Mouse (Mus musculus): ENCODE results near the gene Chrnb1.

Gene Chrnb1

GRCm38 (mm10) chr11:69775716-69776115 is 20.0 kb downstream of the Chrnb1 start:
- no peak for DNase-seq (ENCODE audit: low read depth, low spot score)

DNA sequence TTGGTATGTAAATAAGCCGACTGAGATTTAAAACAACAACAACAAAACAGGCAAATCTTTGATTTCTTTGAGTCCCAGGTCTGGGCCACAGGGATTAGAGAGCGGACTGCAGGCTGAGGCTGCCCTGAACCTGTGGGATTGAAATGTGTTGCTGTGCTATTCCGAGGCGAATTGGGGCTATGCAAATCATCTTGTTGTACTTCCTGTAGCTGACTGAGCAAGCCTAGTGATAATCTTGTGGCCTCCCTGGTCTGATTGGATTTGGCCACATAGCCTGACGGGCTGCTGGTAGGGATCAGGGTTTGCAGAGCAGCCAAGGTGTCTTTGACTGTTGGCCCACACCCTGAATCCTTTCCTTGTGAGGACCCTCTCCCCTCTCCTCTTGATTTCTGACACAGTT is 20.8 kb downstream of the Chrnb1 start:
- DNase-seq (ENCODE audit: low read depth, low spot score) = no peak

DNA sequence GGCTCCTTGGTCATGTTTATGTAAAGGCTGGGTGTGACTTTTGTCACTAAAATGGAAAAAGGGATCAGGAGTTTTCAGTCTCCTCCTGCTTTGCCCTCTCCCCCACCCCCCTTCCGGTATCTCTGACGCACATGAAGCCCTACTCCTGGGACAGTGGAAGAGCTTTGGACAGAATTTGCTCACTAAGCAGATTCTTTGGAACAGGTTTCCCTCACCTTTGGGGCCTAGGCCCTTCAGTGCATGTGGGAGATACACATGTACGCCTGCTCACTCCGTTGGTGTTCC is 28.2 kb downstream of the Chrnb1 start:
- DNase-seq (ENCODE audit: low read depth, low spot score) = no peak

DNA sequence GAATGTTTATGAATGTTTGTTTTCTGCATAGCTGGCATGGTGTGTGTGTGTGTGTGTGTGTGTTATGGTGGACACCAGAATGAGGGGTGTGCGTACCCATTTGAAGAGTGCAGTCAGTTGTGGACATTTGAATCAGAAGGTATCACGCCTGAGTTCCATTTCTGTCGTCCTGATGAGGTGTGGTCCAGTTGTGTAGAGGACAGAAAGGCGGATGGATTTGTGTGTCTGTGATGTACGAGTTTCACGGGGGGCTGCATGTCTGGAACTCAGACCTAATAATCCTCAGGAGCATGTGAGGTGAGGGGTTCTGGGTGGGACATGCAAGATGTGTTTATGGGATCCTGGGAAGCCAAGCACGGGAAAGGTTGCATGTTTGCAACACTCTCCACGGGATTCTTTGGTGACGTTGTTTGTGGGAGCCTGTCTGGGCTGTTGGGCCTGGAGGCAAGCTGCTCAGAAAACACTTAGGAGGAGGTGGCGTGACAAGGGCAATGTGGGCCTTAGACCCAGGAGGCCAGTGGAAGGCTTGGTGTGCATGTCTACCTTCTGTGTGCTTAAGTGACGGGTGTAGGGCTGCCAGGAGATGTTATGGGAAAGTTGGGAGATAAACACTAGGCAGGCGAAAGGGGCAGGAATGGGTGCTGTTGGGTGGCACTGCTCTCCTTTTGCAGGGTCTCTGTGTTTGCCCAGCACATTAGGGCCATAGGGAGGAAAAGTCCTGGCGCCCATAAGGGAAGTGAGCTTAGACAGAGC is 28.7 kb downstream of the Chrnb1 start:
- no peak for DNase-seq (ENCODE audit: low read depth, low spot score)

DNA sequence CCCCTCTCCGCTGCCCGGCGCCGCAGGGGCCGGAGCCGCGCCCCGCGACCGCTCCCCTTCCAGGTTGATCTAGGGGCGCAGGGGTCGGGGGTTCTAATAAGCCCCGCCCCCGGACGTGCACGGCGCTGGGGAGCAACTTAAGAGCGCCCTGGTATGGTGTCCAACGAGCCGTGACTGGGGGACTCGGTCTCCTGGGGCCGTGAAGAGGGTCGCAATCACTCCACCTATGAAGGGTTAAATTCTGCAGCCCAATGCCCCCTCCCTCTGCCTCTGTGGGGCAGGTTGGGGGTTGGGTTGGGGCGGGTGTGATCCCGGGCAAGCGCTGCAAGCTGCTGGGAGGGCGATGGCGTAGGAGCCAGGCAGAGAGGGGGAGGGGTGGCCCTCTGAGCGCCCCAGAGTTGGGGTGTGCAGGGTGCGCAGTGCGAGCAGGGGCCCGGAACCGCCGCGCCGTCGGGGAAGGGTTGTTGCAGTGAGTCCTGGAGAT is 29.6 kb downstream of the Chrnb1 start:
- DNase-seq (ENCODE audit: low read depth, low spot score) = no peak

DNA sequence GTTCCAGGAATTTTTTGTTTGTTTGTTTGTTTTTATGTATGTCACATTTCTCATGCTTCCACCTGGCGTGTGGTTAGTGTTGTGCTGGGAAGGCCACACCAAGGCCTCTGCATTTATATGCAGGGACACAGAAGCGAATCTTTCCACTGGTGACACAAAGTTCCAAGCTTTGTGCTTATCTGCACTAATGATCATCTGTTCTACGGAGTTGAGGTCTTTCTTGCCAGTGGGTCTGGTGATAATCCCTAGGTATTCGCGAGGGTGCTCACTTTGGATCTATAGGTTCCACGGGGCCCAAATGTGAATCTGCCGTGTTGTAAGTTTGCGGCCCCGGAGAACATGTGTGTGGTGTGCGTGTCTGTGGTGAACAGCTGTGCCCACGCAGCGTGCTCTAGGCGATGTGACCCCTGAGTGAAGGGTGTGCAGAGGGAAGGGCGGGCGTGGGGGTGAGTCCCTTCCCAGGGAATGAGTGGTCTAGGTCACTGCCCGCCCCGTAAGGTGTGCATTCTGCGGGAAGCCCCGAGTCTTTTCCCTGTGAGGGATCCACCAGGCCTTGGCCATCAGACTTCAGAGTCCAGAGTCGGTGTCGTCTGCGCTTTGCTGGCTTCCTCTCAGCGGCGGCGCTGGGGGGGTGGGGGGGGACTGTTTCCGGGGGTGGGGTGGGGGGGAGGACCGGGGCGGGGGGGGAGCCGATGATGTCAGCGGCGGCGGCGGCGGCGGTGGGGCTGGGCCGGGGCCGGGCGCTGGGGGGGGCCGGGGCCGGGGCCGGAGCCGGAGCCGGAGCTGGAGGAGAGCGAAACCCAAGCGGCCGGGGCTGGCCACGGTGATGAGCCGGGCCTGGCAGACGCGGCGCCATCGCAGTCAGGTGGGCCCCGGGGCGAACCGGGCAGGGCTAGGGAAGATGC is 30.3 kb downstream of the Chrnb1 start, which contains the start of gene Zbtb4:
TSS of gene Zbtb4 (plus strand) at position 692 of the 905 bp plus-strand sequence.
- DNase-seq (ENCODE audit: low read depth, low spot score) = no peak

- no peak for DNase-seq (ENCODE audit: low read depth, low spot score)
Observed at GRCm38 (mm10) chr11:69763551-69763950, 32.2 kb downstream of the Chrnb1 start.

GRCm38 (mm10) chr11:69761868-69762267 is 33.9 kb downstream of the Chrnb1 start, which contains the start of gene Slc35g3:
Gene Slc35g3, minus strand, starts transcription at chr11:69761968.
- no peak for DNase-seq (ENCODE audit: low read depth, low spot score)

GRCm38 (mm10) chr11:69760901-69761200 is 34.9 kb downstream of the Chrnb1 start:
- no peak for DNase-seq (ENCODE audit: low read depth, low spot score)

GRCm38 (mm10) chr11:69760160-69760900 is 35.4 kb downstream of the Chrnb1 start:
- DNase-seq (ENCODE audit: low read depth, low spot score) = no peak

GRCm38 (mm10) chr11:69758971-69759721 is 36.6 kb downstream of the Chrnb1 start:
- peak; percentile 90 for DNase-seq (ENCODE audit: low read depth, low spot score)

DNA sequence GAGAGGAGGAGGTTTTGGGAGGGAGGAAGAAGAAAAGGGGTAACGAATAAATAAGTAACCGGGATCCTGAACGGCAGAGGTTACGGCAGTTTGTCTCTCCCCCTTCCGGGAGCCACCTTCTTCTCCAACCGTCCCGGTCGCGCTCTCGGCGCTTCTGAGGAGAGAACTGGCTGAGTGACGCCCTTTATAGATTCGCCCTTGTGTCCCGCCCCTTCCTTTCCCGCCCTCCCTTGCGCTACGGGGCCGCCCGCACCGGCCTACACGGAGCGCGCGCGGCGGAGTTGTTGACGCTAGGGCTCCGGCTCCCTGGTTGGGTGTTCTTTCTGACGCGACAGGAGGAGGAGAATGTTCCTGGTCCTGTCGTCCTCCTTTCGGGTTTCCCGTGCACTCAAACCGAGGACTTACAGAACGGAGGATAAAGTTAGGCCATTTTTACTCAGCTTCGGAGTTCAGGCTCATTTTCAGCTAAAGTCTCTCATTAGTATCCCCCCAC is 37.2 kb downstream of the Chrnb1 start, which contains the start of gene Polr2a:
TSS of gene Polr2a (minus strand) at position 160 of the 493 bp plus-strand sequence.
- DNase-seq (ENCODE audit: low read depth, low spot score) = peak; percentile 97

GRCm38 (mm10) chr11:69758090-69758456 is 37.7 kb downstream of the Chrnb1 start:
- peak; percentile 86 for DNase-seq (ENCODE audit: low read depth, low spot score)

DNA sequence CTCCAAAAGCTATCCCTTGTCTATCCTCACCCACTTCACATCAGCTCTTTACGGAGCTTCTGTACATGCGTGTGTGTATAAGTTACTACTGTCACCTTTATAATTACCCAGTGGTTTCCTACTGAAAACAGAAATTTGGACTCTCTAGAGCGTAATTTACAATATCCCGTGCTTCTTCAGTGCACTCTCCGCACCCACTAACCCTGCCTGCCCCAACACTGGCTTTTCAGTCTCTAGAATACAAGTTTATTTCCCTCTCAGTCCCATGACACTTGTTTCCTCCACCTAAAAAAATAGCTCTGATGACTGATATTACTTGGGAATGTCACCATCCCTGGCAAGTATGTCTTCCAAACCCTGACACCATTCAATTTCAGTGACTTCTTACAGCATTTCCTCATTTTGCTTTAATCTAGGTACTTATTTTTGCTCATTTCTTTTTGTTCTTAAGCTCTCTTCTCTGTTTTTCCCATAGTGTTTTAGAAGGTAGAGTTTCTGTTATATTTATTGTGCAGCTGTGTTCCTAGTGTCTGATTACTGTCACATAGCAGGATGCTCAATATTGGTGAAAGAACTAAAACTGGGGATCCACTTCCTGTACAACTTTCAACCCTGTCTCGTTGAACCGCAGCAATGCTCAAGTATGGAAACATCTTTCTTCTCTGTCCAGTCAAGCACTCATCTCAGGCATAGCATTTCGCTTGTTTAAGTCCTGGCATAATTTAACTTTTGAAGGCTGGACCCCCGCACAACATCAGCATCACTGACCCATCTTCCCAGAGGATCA is 38.2 kb downstream of the Chrnb1 start:
- no peak for DNase-seq (ENCODE audit: low read depth, low spot score)

- peak; percentile 50 for DNase-seq (ENCODE audit: low read depth, low spot score)
Observed at GRCm38 (mm10) chr11:69754701-69755100, 41.0 kb downstream of the Chrnb1 start.

DNA sequence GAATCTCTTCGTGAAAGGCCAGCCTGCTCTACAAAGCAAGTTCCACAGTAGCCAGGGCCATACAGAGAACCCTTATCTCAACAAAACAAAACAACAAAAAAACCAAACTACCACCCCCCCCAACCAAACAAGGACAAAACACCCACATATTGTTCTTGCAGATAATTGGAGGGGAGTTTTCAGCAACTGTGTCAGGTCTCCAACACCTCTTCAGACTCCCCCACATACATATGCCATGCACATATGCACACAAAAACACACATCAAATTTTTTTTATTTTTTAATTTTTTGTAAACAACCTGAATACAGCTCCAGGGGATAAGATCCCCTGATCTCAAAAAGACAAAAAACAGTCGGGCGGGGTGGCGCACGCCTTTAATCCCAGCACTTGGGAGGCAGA is 41.5 kb downstream of the Chrnb1 start:
- DNase-seq (ENCODE audit: low read depth, low spot score) = no peak

GRCm38 (mm10) chr11:69752686-69753085 is 43.1 kb downstream of the Chrnb1 start:
- no peak for DNase-seq (ENCODE audit: low read depth, low spot score)

GRCm38 (mm10) chr11:69751635-69752034 is 44.1 kb downstream of the Chrnb1 start:
- DNase-seq (ENCODE audit: low read depth, low spot score) = no peak

Measured in telencephalon, adult 2 months (tissue).